Mouse (Mus musculus) urinary bladder, postnatal 25 days (tissue): ENCODE results near the gene Ccdc34.

Source experiments
- DNase-seq: peaks from one replicate; pipeline ENCODE4 v3.0.0; 2022; ENCODE audit warnings: low spot score

Gene Ccdc34

DNA sequence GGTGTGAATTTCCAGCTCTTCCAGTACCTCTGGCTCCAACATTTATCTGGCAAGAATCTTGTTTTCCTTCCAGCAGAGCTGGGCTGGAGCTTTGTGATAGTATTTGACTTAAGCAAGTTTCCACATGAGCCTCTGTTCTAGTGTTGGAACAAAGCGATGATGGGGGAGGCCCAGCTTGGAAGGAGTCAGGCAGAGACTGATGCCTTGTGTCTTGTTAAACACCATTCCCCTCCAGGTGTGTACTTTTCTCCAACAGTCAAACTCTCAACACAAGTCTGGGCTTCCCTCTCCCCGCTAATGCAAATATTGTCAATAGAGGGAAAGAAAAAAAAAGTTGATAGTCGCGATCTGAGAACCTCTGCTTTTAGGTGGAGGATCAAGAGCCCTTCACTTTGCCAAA, 196.7 kb downstream of the Ccdc34 start:
- DNase-seq = no peak

DNA sequence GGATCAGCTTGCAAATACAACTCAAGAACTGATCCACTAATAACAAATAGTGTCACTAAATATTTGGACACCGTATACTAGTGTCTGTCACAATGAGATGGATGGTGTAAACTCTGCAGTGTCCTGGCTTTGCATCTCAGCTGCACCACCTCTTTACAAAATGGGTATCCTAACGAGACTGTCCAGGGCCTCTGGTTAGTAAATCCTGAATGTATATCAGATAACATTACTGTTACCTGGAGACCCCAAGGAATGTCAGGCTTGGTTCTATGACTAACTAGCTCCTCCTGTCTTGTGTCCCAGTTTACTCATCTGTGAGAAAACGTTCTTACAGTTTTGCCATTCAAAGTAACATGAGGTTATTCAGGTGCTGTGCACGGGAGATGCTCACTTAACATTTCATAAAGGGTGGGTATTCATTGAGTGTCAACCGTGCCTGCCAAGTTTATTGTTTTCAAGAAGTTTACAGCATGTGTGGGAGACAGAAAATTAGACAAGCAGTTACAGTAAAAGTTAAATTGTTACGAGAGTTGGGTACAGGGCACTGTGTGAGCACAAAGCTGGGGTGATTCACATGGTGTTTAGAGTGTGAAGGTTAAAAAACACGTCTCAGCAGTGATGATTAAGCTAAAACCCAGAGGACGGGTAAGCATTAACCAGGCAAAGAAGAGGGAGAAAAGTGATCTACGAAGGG, 197.5 kb downstream of the Ccdc34 start:
- DNase-seq = no peak

DNA sequence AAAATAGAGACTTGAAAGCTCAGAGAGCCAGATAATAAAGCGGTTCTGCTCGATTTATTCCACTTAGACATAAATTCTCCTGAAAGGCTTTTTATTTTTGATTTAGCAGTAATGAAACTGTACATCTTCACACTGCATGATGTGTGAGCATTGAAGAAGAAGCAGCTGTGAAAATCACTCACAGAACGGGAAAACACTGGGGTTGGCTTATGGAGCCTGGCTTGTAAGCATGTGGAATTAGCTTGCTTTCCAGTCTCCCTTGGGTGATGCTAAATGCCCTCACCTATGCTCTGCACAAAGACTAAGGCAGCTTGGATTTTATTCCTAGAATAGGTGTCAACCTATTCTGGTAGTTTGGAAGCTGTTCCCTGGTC, 198.1 kb downstream of the Ccdc34 start:
- DNase-seq = no peak

DNA sequence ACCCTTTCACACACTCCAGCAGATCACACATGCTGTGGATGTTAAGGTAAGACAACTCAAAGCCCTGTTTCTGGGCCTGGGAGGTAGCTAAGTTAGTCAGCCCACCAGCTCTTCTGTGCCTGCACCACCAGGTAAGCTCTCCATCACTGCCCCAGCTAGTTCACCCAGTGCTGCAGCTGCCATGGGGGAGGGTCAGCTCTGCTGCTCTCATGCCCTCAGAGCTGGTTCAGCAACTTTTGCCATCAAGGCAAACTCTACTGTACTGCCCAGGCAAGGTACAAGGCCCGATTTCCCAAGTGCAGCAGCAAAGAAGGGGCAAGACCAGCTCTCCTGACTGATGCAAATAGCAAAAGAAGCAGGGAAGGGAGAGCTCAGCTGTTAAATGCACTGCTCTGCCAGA, 202.9 kb downstream of the Ccdc34 start:
- no peak for DNase-seq

DNA sequence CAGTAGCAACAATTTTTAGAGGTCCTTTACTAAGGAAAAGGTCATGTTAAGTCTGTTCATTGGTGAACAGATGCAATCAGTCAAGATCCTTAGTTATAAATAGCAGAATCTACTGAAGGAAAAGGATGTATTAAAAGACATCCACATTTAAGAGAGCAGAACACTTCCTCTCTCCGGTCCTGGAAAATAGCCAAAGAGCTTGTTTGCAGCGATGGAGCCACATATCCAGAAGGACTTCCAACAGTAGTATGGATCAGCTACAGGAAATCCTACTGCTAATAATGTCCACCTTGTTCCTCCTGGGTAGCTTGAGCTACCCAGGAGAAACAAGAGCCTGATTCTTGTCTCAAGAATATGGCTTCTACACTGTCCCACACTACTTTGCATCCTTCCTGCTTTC, 205.2 kb downstream of the Ccdc34 start:
- DNase-seq = no peak
